ENCODE assay signal across 21 mouse cellular contexts in genomic region chr5:30651554-30651953, GRCm38 (mm10). TPM values are rescaled to one million over a fixed set of nuclear protein-coding genes. Genes with fewer than 3 reads are reported as not detected.
DNase-seq lines count a peak whose midpoint lies in the region; ATAC-seq lines count a peak whose summit lies in the region.
"Had no signal": no experiment of that assay in that cellular context is flagged by ENCODE, and none has a peak within 500 bp of the region (broad histone marks: within the 10 kb centered on the region; RNA-seq: fewer than 3 reads in every experiment).

No protein-coding gene starts in this region.

- 42% methylated on average over 3 of the region's 3 CpGs for WGBS in macrophage (ENCODE audit: missing documents)

- H3K79me2 ChIP-seq in macrophage (ENCODE audit: inconsistent target): peaks cover 75% of the 10 kb centered on the region

- peak overlapping the region; percentile 100 for H3K27ac ChIP-seq in macrophage
- H3K27ac ChIP-seq: forebrain, embryonic 12.5 days; limb, embryonic 10.5 days; midbrain, embryonic 12.5 days; neural tube, embryonic 13.5 days had no signal

- no peak for ATAC-seq in inflammation-experienced regulatory T-cells, adult 6 months
- ATAC-seq: hindbrain, embryonic 16.5 days had no signal

- DNase-seq in adrenal gland, postnatal 10 days: peak; percentile 42
- DNase-seq in adrenal gland, postnatal 4 days (ENCODE audit: low spot score in 2 of 2): no peak
- DNase-seq in 3134 (ENCODE audit: extremely low read depth, insufficient read length, low spot score) (peak; percentile 39), NIH3T3 (ENCODE audit: low read depth) (peak; percentile 72)
- DNase-seq in layer of hippocampus, adult 8-10 months (ENCODE audit: low spot score in 2 of 2): no peak
- no peak for DNase-seq in urinary bladder, postnatal 10 days (ENCODE audit: low spot score)
- DNase-seq: cerebellum, adult 8-10 months; kidney, adult 11 months; kidney, postnatal 10 days; liver, postnatal 0 days; thymus, adult 18-20 months; thymus, postnatal 4 days had no signal

- H3K36me3 ChIP-seq in macrophage (ENCODE audit: inconsistent target): peaks cover 42% of the 10 kb centered on the region

- H3K4me3 ChIP-seq in macrophage (ENCODE audit: inconsistent target): no peak overlapping the region
- H3K4me3 ChIP-seq: forebrain, embryonic 12.5 days; limb, embryonic 10.5 days; midbrain, embryonic 12.5 days; neural tube, embryonic 13.5 days had no signal

RNA-seq across cellular contexts. Expression of gene Slc35f6, which starts 3.8 kb away (rescaled TPM):
- 10 to 100 TPM; 30.4 to 34.6 TPM for total RNA-seq in adrenal gland, postnatal 10 days (2021)
- total RNA-seq in adrenal gland, postnatal 4 days (2021): 10 to 100 TPM; 33.5 to 33.7 TPM
- 100 to 1,000 TPM in 25 of 26 experiments, 10 to 100 TPM in 1; 89.4 to 417 (median 226) TPM for total RNA-seq in macrophage (2018; cell fraction: chromatin; rRNA removed)
- total RNA-seq in macrophage (2018; cell fraction: cytosol; rRNA removed): 100 to 1,000 TPM in 15 of 26 experiments, 10 to 100 TPM in 11; 77.4 to 164 (median 107) TPM
- 100 to 1,000 TPM; 104 to 421 (median 208) TPM for total RNA-seq in macrophage (2018; cell fraction: nucleus; rRNA removed)
- polyA plus RNA-seq in macrophage (2018): 88.8 to 137 TPM (median 120 TPM) in 3 replicates
- total RNA-seq in layer of hippocampus, adult 8-10 months (2022): 10 to 100 TPM; 37.4 to 40.7 (median 38.7) TPM
- 10 to 100 TPM; 13.9 to 16.4 (median 14.8) TPM for polyA plus RNA-seq in inflammation-experienced regulatory T-cells, adult 6 months (2017; shearing (Covaris generic))

RNA-seq across cellular contexts. Expression of gene Cenpa, which starts 15.0 kb away (rescaled TPM):
- total RNA-seq in adrenal gland, postnatal 10 days (2021): 10 to 100 TPM; 38.0 to 54.0 TPM
- 10 to 100 TPM; 61.3 to 62.0 TPM for total RNA-seq in adrenal gland, postnatal 4 days (2021)
- 100 to 1,000 TPM in 9 of 26 experiments, 10 to 100 TPM in 11, 1 to 10 TPM in 6; 3.6 to 520 (median 18.9) TPM for total RNA-seq in macrophage (2018; cell fraction: chromatin; rRNA removed)
- 100 to 1,000 TPM in 7 of 26 experiments, 10 to 100 TPM in 6, 1 to 10 TPM in 13; 3.0 to 146 (median 43.9) TPM for total RNA-seq in macrophage (2018; cell fraction: cytosol; rRNA removed)
- 100 to 1,000 TPM in 7 of 26 experiments, 10 to 100 TPM in 8, 1 to 10 TPM in 11; 2.4 to 452 (median 24.4) TPM for total RNA-seq in macrophage (2018; cell fraction: nucleus; rRNA removed)
- polyA plus RNA-seq in macrophage (2018): 14.0 to 121 TPM (median 41.5 TPM) in 3 replicates
- 1 to 10 TPM; 2.3 to 5.2 (median 3.4) TPM for total RNA-seq in layer of hippocampus, adult 8-10 months (2022)
- polyA plus RNA-seq in inflammation-experienced regulatory T-cells, adult 6 months (2017; shearing (Covaris generic)): 100 to 1,000 TPM in 1 of 3 experiments, 10 to 100 TPM in 2; 31.9 to 201 (median 58.8) TPM

RNA-seq across cellular contexts. Expression of gene Dpysl5, which starts 59.8 kb away (rescaled TPM):
- 1 to 10 TPM; 4.5 to 8.8 TPM for total RNA-seq in adrenal gland, postnatal 10 days (2021)
- total RNA-seq in adrenal gland, postnatal 4 days (2021): 10 to 100 TPM; 10.8 to 16.0 TPM
- not detected for total RNA-seq in macrophage (2018; cell fraction: chromatin; rRNA removed)
- total RNA-seq in macrophage (2018; cell fraction: cytosol; rRNA removed): not detected
- total RNA-seq in macrophage (2018; cell fraction: nucleus; rRNA removed): not detected
- not detected in 3 replicates for polyA plus RNA-seq in macrophage (2018)
- total RNA-seq in layer of hippocampus, adult 8-10 months (2022): 10 to 100 TPM; 23.6 to 33.6 (median 30.8) TPM
- 1 to 10 TPM in 1 of 3 experiments, under 1 TPM in 1, not detected in 1; 0.13 to 1.5 TPM for polyA plus RNA-seq in inflammation-experienced regulatory T-cells, adult 6 months (2017; shearing (Covaris generic))
- total RNA-seq: hematopoietic stem cell, adult 5-6 weeks; liver, adult 2 months had no signal

Comparison
In these comparisons a context has a peak if more than half of its experiments do, and no peak if none do; other contexts are left out.
1. DNase-seq: peak in adrenal gland, postnatal 10 days (single experiment), 3134 (single experiment) and NIH3T3 (single experiment); none in adrenal gland, postnatal 4 days (0 of 2), layer of hippocampus, adult 8-10 months (0 of 2) and urinary bladder, postnatal 10 days (single experiment).
2. RNA of gene Cenpa, which starts 15.0 kb away (total RNA-seq): 61.3 to 62.0 TPM in adrenal gland, postnatal 4 days and 38.0 to 54.0 TPM in adrenal gland, postnatal 10 days; 2.3 to 5.2 TPM in layer of hippocampus, adult 8-10 months; every median in the first group is over 4 times any median in the second.